Mouse (Mus musculus): ENCODE results near the gene Vmn2r53. TPM values are rescaled to one million over a fixed set of nuclear protein-coding genes. Genes with fewer than 3 reads are reported as not detected.

Gene Vmn2r53
- polyA plus RNA-seq (2012; rRNA removed), result not detected in 2 replicates

GRCm38 (mm10) chr7:12608688-12609087, at the start of gene Vmn2r53:
Gene Vmn2r53 (minus strand): TSS chr7:12608788.

GRCm38 (mm10) chr7:12640219-12640618, 31.6 kb upstream of the Vmn2r53 start, which contains the start of gene Vmn2r54:
Gene Vmn2r54 (minus strand): TSS chr7:12640319.

Other genes starting within 250 kb of the Vmn2r53 start
- not detected in 2 replicates for gene Vmn1r84, start 239.5 kb downstream of the Vmn2r53 start, polyA plus RNA-seq (2012; rRNA removed)
- 0.36 and 0.41 TPM in 2 replicates for gene Zfp551, start 186.0 kb downstream of the Vmn2r53 start, polyA plus RNA-seq (2012; rRNA removed)
- gene Zfp606, start 130.5 kb downstream of the Vmn2r53 start, polyA plus RNA-seq (2012; rRNA removed), result 1.7 and 1.9 TPM in 2 replicates
- gene 2900092C05Rik, start 96.3 kb downstream of the Vmn2r53 start, polyA plus RNA-seq (2012; rRNA removed), result not detected in 2 replicates
- gene Vmn2r54, start 31.5 kb upstream of the Vmn2r53 start, polyA plus RNA-seq (2012; rRNA removed), result not detected in 2 replicates
- not detected in 2 replicates for gene Vmn2r55, start 76.2 kb upstream of the Vmn2r53 start, polyA plus RNA-seq (2012; rRNA removed)
- gene Vmn2r56, start 126.2 kb upstream of the Vmn2r53 start, polyA plus RNA-seq (2012; rRNA removed), result not detected in 2 replicates
- 0.25 and 0.29 TPM in 2 replicates for gene Zscan18, start 194.8 kb upstream of the Vmn2r53 start, polyA plus RNA-seq (2012; rRNA removed)
- 2.2 and 2.4 TPM in 2 replicates for gene Zfp329, start 210.1 kb upstream of the Vmn2r53 start, polyA plus RNA-seq (2012; rRNA removed)
- gene Zfp110, start 226.0 kb upstream of the Vmn2r53 start, polyA plus RNA-seq (2012; rRNA removed), result 5.1 and 5.6 TPM in 2 replicates

Data from liver, embryonic 18 days (tissue).